Mouse (Mus musculus) embryo, embryonic 11.5 days (tissue): ENCODE data around the gene Slc46a3.
"Not testable (repeated sequence)": the region's sequence is repeated elsewhere in the genome, so short reads cannot be mapped to it uniquely, and the experiment has no call there.

Source experiments
- DNase-seq: peaks from one replicate; pipeline ENCODE4 v3.0.0-alpha.2; 2012; ENCODE audit warnings: low read depth, low spot score

Slc46a3 gene

GRCm38 (mm10) chr5:147894455-147895076 is at the start of gene Slc46a3:
Gene Slc46a3, minus strand, starts transcription at chr5:147894815.
- DNase-seq, result peak; percentile 83

GRCm38 (mm10) chr5:147939226-147939625 is 44.6 kb upstream of the Slc46a3 start:
- DNase-seq, result no peak

GRCm38 (mm10) chr5:147935096-147935495 is 40.5 kb upstream of the Slc46a3 start:
- no peak for DNase-seq

GRCm38 (mm10) chr5:147928668-147929497 is 34.3 kb upstream of the Slc46a3 start:
- no peak for DNase-seq

- DNase-seq, result peak; percentile 14
These were observed 31.5 kb upstream of the Slc46a3 start for GRCm38 (mm10) chr5:147925935-147926604.

GRCm38 (mm10) chr5:147924621-147925020 is 30.0 kb upstream of the Slc46a3 start:
- no peak for DNase-seq

- no peak for DNase-seq
These were observed 23.6 kb upstream of the Slc46a3 start for GRCm38 (mm10) chr5:147918044-147918846.

- no peak for DNase-seq
These were observed 21.6 kb upstream of the Slc46a3 start for GRCm38 (mm10) chr5:147916171-147916570.

GRCm38 (mm10) chr5:147915038-147915566 is 20.5 kb upstream of the Slc46a3 start:
- no peak for DNase-seq

- DNase-seq, result no peak
These were observed 18.7 kb upstream of the Slc46a3 start for GRCm38 (mm10) chr5:147913241-147913842.

GRCm38 (mm10) chr5:147911744-147912143 is 17.1 kb upstream of the Slc46a3 start:
- no peak for DNase-seq

- DNase-seq, result no peak
These were observed 16.3 kb upstream of the Slc46a3 start for GRCm38 (mm10) chr5:147910807-147911509.

- DNase-seq, result no peak
These were observed 13.2 kb upstream of the Slc46a3 start for GRCm38 (mm10) chr5:147907851-147908250.

GRCm38 (mm10) chr5:147907144-147907543 is 12.5 kb upstream of the Slc46a3 start:
- DNase-seq, result no peak

GRCm38 (mm10) chr5:147903166-147903565 is 8.6 kb upstream of the Slc46a3 start:
- DNase-seq, result no peak

GRCm38 (mm10) chr5:147902008-147902757 is 7.6 kb upstream of the Slc46a3 start:
- DNase-seq, result no peak

- DNase-seq, result no peak
These were observed 4.4 kb upstream of the Slc46a3 start for GRCm38 (mm10) chr5:147898968-147899549.

GRCm38 (mm10) chr5:147898254-147898653 is 3.6 kb upstream of the Slc46a3 start:
- no peak for DNase-seq

GRCm38 (mm10) chr5:147896501-147896900 is 1.9 kb upstream of the Slc46a3 start:
- DNase-seq, result not testable (repeated sequence)
